Mouse (Mus musculus) left cerebral cortex, adult 11 months (tissue): ENCODE data around the gene Xaf1.

ENCODE experiments used
- DNase-seq: peaks from one replicate; pipeline ENCODE4 v3.0.0; 2022; ENCODE audit warnings: low spot score

Gene Xaf1

DNA sequence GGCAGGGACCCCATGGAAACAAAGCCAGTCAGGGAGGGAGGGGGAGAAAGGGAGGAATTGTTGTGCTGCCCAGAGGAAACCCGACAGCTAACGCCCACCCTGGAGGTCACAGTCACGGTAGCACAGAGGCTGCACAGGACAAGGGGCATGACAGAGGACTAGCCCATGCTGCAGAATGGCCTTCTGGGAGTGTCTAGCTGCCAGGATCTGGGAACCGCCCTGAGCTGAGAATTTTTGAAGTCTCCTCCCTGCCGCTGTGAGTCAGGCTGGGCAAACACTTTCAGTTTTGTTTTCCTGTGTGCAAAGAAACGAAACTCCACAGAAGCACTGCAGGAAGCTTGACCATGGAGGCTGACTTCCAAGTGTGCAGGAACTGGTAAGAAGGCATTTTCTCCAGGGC is at the start of gene Xaf1:
Xaf1 (plus strand) TSS at position 296 of the 400 bp plus-strand sequence.
- DNase-seq = no peak

DNA sequence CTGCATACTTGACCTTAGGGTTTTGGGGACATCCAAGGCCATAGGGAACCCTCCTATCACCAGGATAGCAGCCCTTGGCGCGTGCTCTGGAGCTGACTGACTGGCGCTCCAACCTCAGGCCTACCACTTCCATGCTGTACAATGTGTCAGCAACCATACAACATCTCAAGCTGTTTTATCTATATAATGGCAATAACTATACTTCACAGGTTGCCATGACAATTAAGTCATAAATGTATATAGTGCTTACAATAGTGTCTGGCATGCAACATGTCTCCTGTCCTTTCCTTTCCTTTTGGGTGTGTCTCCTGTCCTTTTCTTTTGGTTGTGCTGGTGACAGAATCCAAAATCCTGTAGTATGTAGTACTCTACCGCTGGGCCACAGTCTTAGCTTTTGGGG is 45.8 kb upstream of the Xaf1 start:
- DNase-seq = no peak

DNA sequence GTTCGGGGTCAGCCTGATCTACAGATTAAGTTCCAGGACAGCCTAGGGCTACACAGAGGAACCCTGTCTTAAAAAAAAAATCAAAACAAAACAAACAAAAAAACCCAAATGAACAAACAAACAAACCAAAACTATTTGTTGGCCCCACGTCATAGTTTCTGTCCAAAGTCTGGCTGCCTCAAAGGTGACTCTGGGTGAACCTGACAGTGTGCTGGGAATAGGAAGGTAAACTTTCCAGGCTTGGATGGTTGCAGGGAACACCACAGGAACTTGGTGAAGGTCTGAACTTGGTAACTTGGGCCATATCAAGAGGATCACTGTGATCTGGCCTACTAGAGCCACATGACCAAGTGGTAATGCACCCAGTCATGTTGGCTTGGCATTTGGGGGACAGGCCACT is 45.0 kb upstream of the Xaf1 start:
- DNase-seq = no peak

DNA sequence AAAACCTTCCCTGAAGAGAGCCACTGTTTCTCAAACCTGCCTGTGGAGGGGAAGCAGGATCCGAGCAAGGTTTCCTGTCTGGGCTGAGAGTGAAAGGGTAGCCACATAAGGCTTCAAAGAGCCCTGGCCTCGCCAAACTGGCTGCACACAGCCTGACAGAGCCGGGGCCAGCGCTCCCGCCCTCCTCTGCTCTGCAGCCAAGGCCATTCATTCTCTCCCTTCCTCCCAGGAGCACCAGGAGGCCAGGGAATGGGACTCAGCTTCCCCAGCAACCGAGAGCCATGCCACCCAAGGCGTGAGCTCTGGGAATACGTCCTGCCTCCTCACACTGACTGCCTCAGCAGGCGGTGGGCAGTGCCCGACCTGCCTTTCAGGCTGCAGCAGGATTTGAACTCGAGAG is 35.9 kb upstream of the Xaf1 start:
- DNase-seq = no peak

- DNase-seq = peak; percentile 37
These were observed 35.0 kb upstream of the Xaf1 start for GRCm38 (mm10) chr11:72266207-72266959.

- DNase-seq = no peak
These were observed 34.4 kb upstream of the Xaf1 start, which contains the start of gene Slc13a5 for GRCm38 (mm10) chr11:72266960-72267560. Gene Slc13a5 (minus strand): TSS chr11:72267222.

DNA sequence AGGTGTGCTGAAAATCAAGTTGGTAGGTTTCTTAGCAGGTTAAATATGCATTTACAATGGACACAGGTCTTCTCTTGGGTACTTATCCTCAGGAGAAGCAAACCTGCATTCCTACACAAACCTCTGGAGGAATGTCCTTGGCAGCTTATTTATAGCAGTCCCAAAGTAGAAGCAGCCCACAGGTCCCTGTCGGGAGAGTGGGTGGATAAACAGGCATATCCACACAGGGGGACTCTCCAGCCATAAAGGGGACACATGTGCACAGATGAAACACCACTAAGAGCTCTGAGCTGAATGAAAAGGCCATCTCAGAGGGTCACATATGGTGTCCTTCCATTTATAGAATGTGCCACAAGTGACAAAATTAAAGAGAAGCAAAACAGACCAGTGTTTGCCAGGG is 29.7 kb upstream of the Xaf1 start:
- no peak for DNase-seq

DNA sequence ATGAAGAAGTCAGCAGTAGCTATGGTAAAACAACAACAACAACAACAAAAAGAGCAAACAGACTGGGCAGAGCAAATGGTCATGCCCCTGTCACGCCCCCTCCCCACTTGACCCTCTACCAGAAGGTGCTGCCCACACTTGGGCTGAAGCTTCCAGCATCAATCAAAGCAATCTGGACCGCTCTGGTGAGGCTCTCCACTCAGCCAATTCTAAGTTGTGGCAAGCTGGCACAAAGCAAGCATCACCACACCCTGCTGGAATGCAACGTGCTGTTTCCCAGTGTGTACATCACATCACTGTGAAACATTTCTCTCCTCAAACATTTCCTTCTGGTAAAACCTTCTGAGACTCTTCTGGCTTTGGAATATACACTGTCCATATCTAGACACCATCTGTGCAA is 28.1 kb upstream of the Xaf1 start:
- no peak for DNase-seq

DNA sequence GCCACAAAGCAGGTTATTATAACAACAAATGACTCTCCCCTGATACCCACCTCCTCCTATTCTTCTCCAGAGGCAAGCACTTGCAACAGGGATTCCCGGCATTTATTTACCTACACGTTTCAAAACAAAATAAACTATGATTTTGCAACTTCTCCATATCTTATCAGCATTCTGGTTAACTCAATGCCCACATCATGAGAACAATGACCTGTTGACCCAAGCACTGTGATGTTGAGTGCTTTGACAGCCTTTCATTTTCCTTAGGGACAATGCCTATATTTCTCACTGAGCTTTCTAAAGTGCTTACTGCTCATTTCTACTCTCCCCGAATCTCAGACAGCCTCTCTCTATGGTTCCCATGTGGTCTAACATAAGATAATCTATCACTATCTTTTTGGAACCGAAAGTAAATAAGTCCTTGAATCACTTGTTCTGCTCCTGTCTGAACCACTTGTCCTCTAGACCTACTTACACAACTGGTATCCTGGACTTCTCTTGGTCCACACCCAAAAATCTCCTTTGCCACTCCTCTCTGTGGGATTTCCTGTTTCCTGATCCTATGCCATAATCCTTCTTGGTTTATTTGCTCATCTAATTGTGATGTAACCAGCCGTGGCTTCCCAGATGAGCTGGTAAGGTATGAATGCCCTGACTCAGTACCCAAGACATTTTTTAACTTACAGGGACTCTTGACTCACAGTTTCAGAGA is 20.1 kb upstream of the Xaf1 start:
- no peak for DNase-seq

GRCm38 (mm10) chr11:72281852-72282400 is 19.5 kb upstream of the Xaf1 start:
- DNase-seq = no peak

DNA sequence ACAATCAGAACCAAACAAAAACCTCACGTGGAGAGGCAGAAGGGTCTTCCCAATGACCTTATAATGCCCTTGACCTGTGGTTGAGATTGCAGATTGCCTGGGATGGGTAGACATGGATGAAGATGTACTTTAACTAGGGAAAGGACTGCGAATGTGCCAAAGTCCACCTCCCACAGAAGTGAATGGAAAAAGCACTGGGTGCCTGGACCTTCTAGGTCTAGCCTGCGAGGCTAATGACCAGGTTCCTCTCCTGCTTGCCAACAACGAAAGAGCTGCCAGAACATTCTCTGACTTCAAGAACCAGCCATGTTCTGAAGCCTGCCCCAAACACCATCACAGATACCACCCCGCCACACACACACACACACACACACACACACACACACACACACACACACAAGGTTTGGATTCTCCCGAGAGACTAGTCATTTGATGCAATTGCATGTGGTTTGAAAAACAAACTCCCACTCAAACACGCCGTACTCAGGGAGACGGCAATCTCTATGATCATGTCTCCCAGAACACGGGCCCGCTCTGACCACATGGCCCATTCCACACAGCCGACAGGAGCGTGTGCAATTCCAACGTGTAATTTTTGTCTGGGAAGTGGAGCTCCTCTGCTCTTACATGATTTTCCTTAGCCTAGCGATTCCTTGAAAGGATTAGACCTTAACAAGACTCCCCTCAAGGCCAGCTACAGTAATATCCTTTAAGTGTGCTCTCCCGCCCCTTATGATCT is 17.8 kb upstream of the Xaf1 start:
- DNase-seq = no peak

DNA sequence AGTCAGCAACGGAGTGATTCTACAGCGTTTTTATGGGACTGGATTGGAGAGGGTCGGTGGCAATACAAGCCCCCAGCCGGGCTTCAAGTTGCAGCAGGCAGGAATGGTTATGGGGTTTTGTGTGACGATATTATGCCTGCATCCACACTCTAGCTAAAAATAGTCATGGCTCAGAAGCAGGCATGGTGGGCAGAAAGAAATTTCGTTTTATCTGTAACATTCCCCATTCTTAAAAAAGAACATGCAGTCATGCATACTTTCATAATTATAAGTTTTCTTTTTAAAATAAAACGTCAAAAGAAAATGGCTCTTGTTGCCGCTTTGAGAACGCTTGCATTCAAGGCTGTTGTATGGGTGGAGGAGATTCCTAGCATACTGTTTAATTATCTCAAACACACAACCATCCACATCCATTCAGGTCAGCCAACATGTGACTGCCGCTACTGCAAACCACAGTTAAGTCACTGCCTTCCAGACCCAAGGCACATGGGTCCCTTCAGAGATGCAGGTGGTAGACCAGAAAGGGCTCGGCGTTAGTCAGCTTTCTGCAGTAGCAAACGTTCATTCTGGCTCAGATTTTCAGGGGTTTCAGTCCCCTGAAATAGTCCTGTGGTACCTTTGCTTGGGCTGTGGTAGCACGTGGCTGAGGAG is 16.8 kb upstream of the Xaf1 start:
- no peak for DNase-seq

- DNase-seq = no peak
These were observed 15.4 kb upstream of the Xaf1 start for GRCm38 (mm10) chr11:72285971-72286480.

GRCm38 (mm10) chr11:72286651-72287050 is 14.8 kb upstream of the Xaf1 start:
- DNase-seq = no peak

DNA sequence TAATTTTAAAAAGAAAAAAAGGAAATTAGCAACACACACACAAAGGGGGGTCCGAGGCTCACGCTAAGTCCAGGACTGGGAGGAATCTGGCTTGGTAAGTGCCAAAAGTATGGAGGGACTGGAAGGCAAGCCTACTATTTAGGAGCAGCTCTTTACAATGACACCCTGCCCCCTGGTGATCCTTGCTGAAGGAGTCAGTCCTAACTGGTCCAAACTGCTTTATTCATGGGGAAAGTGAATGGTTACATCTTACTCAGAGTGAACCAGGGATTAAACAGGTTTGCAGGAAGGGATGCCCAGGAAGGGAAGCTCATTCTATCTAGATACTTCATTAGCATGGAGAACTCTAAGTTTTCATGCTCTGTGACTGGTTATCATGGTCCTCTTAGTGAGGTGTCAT is 14.3 kb upstream of the Xaf1 start:
- no peak for DNase-seq

GRCm38 (mm10) chr11:72287543-72287942 is 13.9 kb upstream of the Xaf1 start:
- no peak for DNase-seq

DNA sequence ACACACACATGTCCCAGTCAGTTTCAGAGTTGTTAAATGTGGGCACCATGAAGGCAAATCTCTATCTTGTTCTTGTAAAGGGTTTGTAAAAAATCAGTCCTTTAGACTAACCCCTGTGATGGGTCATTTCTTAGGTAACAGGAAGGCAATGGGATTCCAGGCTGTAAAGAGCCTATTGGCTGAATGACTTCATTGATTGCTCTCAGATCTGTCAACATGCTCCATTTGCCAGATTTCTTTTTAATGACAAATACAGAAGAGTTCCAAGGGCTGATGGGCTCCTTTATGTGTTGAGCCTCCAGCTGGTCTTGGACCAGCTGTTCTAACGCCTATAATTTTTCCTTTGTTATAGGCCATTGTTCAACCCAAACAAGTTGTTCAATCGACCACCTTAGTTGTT is 8.3 kb upstream of the Xaf1 start:
- DNase-seq = no peak

GRCm38 (mm10) chr11:72302230-72302629 is 801 bp downstream of the Xaf1 start:
- DNase-seq = peak; percentile 66

DNA sequence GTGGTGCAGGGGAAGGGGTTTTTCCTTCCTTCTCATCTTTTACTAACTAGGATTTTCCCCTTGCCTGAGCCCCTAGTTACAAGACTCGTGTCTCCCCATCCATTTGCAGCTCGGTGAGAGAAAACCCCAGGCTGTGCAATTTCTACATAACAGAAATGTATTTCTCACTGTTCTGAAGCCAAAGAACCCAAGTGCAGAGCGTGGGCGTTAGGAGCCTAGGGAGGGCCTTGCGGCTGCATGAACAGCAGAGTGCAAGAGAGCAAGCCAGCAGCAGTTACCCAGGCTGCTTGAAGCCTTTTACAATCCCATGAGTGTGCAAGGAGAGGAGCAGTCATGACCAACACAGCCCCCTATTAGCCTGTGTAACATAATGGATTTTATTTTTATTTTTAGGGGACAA is 6.0 kb downstream of the Xaf1 start:
- DNase-seq = no peak

- DNase-seq = no peak
These were observed 7.6 kb downstream of the Xaf1 start for GRCm38 (mm10) chr11:72308982-72309381.

DNA sequence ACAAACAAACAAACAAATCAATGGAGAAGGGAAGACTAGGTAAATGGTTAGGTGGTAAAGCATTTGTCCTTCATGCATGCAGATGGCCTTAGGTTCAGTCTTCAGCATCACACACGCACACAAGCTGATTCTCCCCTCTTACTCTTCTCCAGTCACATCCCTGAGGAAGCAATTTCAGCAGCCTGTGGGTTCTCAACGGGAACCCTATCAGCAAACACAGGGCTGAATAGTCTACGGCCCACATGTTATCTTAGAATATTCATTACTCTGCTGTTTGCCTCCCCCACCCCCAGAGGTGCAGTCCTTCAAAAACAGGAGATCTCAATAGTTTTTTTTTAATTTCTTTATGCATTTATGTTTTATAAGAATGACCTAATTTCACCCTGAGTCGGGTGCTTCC is 9.1 kb downstream of the Xaf1 start:
- no peak for DNase-seq
